Mouse (Mus musculus): ENCODE measurements at regions not wholly inside any gene's neighbourhood (a gene's known extent, or its start where the extent isn't known, plus 50 kb on each side); places are given as distances from the start of the nearest gene placed in this dataset.

DNA sequence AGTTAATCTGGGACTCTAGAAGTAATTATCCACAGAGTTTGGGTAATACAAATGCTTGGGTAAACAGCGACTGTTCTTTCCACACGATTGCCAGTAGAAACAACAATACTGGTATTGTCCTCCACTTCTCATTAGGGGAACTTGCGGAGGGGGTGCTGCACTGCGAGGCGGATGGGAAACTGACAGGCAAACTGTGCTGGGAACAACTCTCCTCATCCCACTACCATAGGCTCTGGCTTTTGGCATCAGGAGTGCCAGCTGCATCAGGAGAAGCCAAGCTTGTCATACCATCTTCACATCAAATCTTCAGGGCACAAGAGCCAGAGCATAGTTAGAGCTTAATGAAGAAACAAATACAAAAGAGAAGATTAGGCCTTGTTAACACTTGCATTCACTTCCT is 349.2 kb upstream of the Tmem161b start:
- no peak for TF ChIP-seq MYB (IDR thresholded peaks at IDR 0.05; ENCODE audit: low read depth, low read length)
- no peak for TF ChIP-seq MYC (IDR thresholded peaks at IDR 0.05; ENCODE audit: low read depth, low read length)
- no peak for TF ChIP-seq ZMIZ1 (IDR thresholded peaks at IDR 0.05; ENCODE audit: low read depth, low read length)
- TF ChIP-seq USF1 (IDR thresholded peaks at IDR 0.05; ENCODE audit: low read depth, low read length), result no peak
- no peak for TF ChIP-seq UBTF (IDR thresholded peaks at IDR 0.05; ENCODE audit: borderline replicate concordance, insufficient read depth, low read depth, low read length)
- TF ChIP-seq NELFE (IDR thresholded peaks at IDR 0.05; ENCODE audit: low read depth, low read length), result no peak
- no peak for TF ChIP-seq POLR2A (IDR thresholded peaks at IDR 0.05; ENCODE audit: control insufficient read depth in 1 of 2, insufficient read depth in 1 of 2, low read depth in 1 of 2, low read length in 2 of 2, poor library complexity in 1 of 2)
- no peak for TF ChIP-seq MEF2A (IDR thresholded peaks at IDR 0.05; ENCODE audit: extremely low read depth, insufficient replicate concordance, low read depth, low read length, poor library complexity, severe bottlenecking)
- no peak for TF ChIP-seq TAL1 (IDR thresholded peaks at IDR 0.05; ENCODE audit: low read length)
- TF ChIP-seq ZNF384 (IDR thresholded peaks at IDR 0.05; ENCODE audit: low read depth, low read length), result no peak
- no peak for TF ChIP-seq GATA1 (IDR thresholded peaks at IDR 0.05; ENCODE audit: low read depth, low read length)
- TF ChIP-seq JUND (IDR thresholded peaks at IDR 0.05; ENCODE audit: low read depth, low read length), result no peak
- TF ChIP-seq HCFC1 (IDR thresholded peaks at IDR 0.05; ENCODE audit: low read depth, low read length), result no peak
- TF ChIP-seq CHD1 (IDR thresholded peaks at IDR 0.05; ENCODE audit: low read depth, low read length), result no peak
- no peak for TF ChIP-seq CTCF (IDR thresholded peaks at IDR 0.05 in 2 of 3, conservative IDR thresholded peaks at IDR 0.05 in 1 of 3; ENCODE audit: control insufficient read depth in 1 of 3, insufficient read depth in 1 of 3, low read depth in 2 of 3, low read length in 3 of 3, poor library complexity in 1 of 3, severe bottlenecking in 1 of 3)
- no peak for TF ChIP-seq USF2 (IDR thresholded peaks at IDR 0.05; ENCODE audit: borderline replicate concordance in 1 of 2, insufficient read depth in 1 of 2, low read depth in 1 of 2, low read length in 2 of 2)
- TF ChIP-seq SIN3A (IDR thresholded peaks at IDR 0.05; ENCODE audit: low read length), result no peak
- no peak for TF ChIP-seq ELF1 (IDR thresholded peaks at IDR 0.05; ENCODE audit: low read depth, low read length)
- TF ChIP-seq ZKSCAN1 (IDR thresholded peaks at IDR 0.05; ENCODE audit: low read depth, low read length), result no peak
- TF ChIP-seq MAFK (IDR thresholded peaks at IDR 0.05; ENCODE audit: borderline replicate concordance, low read depth, low read length), result no peak
- Histone ChIP-seq H3K4me3 (ENCODE audit: control insufficient read depth in 1 of 2, insufficient read depth in 1 of 2, low read depth in 2 of 2, low read length in 2 of 2) (no peak overlapping the region), H3K9me3 (replicated peaks; ENCODE audit: insufficient read depth, low read length) (no peaks in the 10 kb centered on the region), H3K4me1 (ENCODE audit: control insufficient read depth in 1 of 2, insufficient read depth in 2 of 2, low read length in 2 of 2) (no peaks in the 10 kb centered on the region), H3K27ac (ENCODE audit: control insufficient read depth, low read depth, low read length) (no peak overlapping the region), H3K36me3 (ENCODE audit: control insufficient read depth in 1 of 2, insufficient read depth in 2 of 2, low read length in 2 of 2) (no peaks in the 10 kb centered on the region), H3K27me3 (ENCODE audit: control insufficient read depth in 1 of 2, insufficient read depth in 2 of 2, low read length in 2 of 2) (no peaks in the 10 kb centered on the region), H3K9ac (ENCODE audit: control insufficient read depth, low read depth, low read length, poor library complexity, severe bottlenecking) (no peak overlapping the region), H3K79me2 (ENCODE audit: control insufficient read depth, insufficient read depth, low read length, poor library complexity) (no peaks in the 10 kb centered on the region)
- DNase-seq (ENCODE audit: low read depth, low spot score), result no peak

DNA sequence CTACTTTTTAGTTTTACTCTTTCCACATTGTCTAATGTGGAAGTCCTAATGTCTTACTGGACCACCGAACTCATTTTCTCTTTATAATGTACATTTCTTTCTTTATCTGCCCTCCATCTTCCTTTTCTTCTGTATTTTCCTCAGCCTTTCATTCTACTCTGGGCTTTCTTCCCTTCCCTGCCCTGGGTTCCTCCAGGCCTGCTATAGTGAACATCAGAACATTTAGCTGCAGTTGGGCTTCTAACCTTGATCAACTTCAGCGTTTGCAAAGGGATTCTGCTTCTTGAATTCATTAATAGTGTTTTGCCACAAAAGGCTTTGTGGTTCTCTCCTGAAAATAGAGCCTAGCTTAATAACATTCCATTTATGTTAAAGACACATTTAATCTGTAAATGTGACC is 342.5 kb upstream of the Tmem161b start:
- no peak overlapping the region for H3K27ac ChIP-seq (ENCODE audit: control insufficient read depth, low read depth, low read length)
- no peaks in the 10 kb centered on the region for H3K79me2 ChIP-seq (ENCODE audit: control insufficient read depth, insufficient read depth, low read length, poor library complexity)
- no peaks in the 10 kb centered on the region for H3K4me1 ChIP-seq (ENCODE audit: control insufficient read depth in 1 of 2, insufficient read depth in 2 of 2, low read length in 2 of 2)
- no peak overlapping the region for H3K4me3 ChIP-seq (ENCODE audit: control insufficient read depth in 1 of 2, insufficient read depth in 1 of 2, low read depth in 2 of 2, low read length in 2 of 2)
- DNase-seq (ENCODE audit: low read depth, low spot score), result no peak
- TF ChIP-seq GABPA (IDR thresholded peaks at IDR 0.05; ENCODE audit: low read depth, low read length) (no peak), CTCF (IDR thresholded peaks at IDR 0.05 in 2 of 3, conservative IDR thresholded peaks at IDR 0.05 in 1 of 3; ENCODE audit: control insufficient read depth in 1 of 3, insufficient read depth in 1 of 3, low read depth in 2 of 3, low read length in 3 of 3, poor library complexity in 1 of 3, severe bottlenecking in 1 of 3) (no peak), JUND (IDR thresholded peaks at IDR 0.05; ENCODE audit: low read depth, low read length) (no peak), MYC (IDR thresholded peaks at IDR 0.05; ENCODE audit: low read depth, low read length) (no peak), ELF1 (IDR thresholded peaks at IDR 0.05; ENCODE audit: low read depth, low read length) (no peak), KAT2A (conservative IDR thresholded peaks at IDR 0.05; ENCODE audit: low read depth, low read length) (no peak), GATA1 (IDR thresholded peaks at IDR 0.05; ENCODE audit: low read depth, low read length) (no peak), TAL1 (IDR thresholded peaks at IDR 0.05; ENCODE audit: low read length) (no peak), SMC3 (IDR thresholded peaks at IDR 0.05; ENCODE audit: low read depth, low read length) (no peak), TBP (IDR thresholded peaks at IDR 0.05; ENCODE audit: low read depth, low read length) (no peak), ZKSCAN1 (IDR thresholded peaks at IDR 0.05; ENCODE audit: low read depth, low read length) (no peak), CHD2 (IDR thresholded peaks at IDR 0.05; ENCODE audit: low read length) (no peak), USF1 (IDR thresholded peaks at IDR 0.05; ENCODE audit: low read depth, low read length) (no peak), MYB (IDR thresholded peaks at IDR 0.05; ENCODE audit: low read depth, low read length) (no peak)
- no peaks in the 10 kb centered on the region for H3K36me3 ChIP-seq (ENCODE audit: control insufficient read depth in 1 of 2, insufficient read depth in 2 of 2, low read length in 2 of 2)
- no peaks in the 10 kb centered on the region for H3K9me3 ChIP-seq (replicated peaks; ENCODE audit: insufficient read depth, low read length)
- no peaks in the 10 kb centered on the region for H3K27me3 ChIP-seq (ENCODE audit: control insufficient read depth in 1 of 2, insufficient read depth in 2 of 2, low read length in 2 of 2)
- H3K9ac ChIP-seq (ENCODE audit: control insufficient read depth, low read depth, low read length, poor library complexity, severe bottlenecking), result no peak overlapping the region
